Mouse (Mus musculus) adipocyte (in vitro differentiated cells): ENCODE measurements around the gene 2310034G01Rik.

ENCODE experiments used
- DNase-seq: peaks from one replicate; pipeline ENCODE4 v3.0.0-alpha.2; 2016; ENCODE audit warnings: low spot score

The 2310034G01Rik gene

DNA sequence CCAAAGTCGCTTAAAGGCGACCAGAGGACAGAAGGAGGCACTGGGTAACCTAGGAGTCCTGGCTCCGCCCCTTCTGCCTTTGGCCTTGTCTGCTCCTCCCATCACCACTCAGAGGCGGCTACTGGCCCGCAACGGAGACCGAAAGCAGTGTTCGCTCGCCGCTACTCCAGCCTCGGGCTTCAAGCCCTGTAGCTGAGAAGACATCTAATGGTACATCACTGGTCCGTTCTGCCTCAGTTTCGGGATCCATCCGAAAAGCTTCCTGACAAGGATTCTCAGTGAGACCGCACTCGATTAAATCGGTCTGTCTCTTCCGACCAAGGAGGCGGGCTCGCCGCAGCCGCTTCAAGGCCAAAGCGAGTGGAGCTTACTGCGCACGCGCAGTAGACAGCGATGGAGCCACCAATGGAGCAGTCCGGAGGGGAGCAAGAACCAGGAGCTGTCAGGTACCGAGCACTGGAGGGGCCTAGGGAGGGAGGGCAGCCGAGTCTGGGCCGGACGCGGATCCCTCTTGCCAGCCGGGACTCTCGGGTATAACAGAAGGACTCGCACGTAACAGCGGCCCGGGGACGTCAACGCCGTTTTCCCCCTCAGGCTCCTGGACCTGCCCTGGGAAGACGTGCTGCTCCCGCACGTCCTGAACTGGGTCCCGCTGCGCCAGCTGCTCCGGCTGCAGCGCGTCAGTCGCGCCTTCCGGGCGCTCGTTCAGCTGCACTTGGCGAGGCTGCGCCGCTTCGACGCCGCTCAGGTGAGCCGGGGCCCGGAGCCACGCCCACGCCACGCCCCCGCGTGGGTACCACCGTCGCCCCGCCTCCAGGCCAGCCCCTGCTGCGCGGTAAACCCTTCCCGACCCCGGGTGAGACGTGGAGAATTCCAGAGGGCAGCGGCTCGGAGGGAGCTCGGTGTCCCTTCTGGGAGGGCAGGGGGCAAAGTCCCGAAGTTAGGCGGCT, 21.7 kb downstream of the 2310034G01Rik start, which contains the start of gene Fbxl15:
Gene Fbxl15 (plus strand): TSS at position 104 of the 950 bp plus-strand sequence.
- DNase-seq = peak; percentile 98

DNA sequence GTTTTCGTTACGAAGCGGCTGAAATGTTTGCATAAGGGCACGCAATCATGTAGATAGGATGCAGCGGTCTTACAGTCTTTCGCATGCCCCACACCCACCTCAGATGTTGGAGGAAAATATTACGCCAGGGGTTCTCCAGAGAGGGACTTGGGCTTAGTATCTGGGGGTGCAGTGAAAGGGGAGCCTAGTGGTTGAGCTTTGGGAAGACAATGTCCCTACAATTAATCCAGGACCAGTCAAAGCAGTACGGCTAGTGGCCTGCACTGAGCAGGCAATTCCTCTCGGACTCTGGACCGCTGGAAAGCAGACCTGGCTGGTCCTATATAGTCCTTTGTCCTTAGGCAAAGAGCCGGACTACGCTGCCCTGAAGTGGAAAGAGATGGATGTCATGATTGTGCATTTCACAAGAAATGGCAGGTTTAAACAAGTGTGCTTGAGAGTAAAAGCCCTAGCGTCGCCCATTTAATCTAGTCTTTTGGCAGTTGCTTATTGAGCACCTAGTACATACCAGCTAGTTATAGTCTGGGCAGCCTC, 22.5 kb downstream of the 2310034G01Rik start:
- no peak for DNase-seq

DNA sequence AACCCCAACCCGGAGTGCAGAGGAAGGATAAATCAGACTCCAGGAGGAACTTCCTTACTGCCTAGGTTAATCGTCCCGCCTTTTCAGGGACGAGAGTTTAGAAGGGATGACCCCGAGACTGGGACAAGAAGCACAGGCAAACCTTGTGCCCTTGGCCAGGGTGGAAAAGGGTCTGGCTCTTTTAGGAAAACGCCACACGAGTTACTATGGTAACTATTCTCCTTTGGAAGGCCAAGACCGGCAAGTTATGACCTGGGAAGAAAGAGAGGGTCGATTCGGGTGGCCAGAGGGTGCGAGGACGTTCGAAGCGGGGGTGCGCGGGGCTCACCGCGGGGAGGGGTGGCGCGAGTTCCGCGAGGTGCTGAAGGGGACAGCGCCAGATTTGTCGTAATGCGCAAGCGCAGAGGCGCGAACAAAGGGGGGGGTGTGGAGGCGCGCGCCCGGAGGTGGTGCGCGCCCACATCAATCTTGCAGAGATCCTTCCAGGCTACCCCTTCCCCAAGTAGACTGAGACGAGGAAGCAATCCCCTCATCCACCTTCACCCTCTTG, 23.3 kb downstream of the 2310034G01Rik start, which contains the start of gene Psd:
Gene Psd (minus strand): TSS at position 401 of the 550 bp plus-strand sequence.
- DNase-seq = no peak

DNA sequence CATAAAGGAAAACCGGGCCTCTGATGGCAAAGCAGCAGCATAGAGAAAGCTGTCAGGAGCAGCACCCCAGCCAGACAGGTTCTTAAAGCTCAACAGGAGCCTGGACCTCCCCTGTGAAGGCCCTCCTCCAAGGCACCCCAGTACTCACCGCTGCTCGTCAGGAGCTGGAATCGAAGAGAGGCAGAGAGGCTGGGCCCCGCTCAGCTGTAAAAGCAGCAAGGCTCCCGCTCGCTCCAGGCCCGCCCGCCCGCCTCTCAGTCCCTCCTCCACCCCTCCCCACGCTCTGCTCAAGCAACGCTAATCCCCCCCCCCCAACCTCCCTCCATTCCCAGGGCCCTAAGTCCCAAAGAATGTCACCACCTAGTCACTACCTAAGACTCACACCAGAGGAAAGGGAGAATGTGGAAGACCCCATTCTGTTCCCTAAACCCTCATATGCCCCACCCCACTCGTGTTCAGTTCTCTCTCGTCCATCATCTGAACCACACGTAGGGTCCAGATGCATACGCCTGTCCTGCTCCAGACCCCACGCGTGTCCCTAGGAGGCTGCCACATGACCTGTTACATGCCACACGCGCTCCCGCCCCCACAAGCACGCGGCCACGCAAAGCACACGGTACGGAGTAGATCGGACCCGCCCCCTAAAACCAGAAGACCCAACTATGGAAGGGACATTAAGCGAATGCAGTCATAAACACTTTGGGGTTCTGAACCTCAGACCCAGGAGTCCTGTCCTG, 23.9 kb downstream of the 2310034G01Rik start:
- DNase-seq = no peak

DNA sequence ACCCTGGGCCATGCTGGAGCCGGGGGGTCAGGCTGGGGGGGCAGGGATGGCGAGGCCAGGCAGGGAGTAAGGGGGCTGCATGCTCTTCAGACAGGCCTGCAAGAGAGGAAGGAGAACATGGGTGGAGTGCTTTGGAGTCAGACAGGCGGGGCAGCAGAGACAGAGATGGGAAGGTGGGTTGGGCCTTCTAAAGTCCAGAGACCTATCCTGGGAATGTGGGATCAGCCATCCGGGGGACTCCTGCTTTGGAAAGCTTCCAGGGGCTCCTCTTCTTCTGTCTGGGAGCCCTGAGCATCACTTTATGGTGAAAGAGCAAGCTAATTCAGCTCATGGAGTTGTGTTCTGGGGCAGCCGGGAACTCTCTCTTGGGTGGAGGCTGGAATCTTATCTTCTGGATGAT, 25.2 kb downstream of the 2310034G01Rik start:
- no peak for DNase-seq

DNA sequence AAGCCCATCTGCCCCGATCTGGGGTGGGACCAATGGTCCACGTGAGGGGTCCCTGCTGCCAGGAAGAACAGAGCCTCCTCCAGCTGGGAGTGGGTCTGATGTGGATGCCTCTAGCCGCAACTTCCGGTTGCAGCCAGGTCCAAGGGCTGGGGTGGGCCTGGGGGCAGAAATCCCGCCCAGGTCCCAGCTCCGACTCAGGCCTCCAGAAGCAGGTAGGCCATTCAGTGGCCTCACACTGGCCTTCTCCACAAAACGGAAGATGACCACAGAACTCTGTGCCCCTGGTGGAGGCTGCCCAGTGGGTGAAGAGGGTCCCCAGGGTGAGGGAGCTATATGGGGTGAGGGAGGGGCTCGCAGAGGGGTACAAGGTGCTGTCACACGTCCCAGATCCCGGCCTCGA, 25.7 kb downstream of the 2310034G01Rik start:
- DNase-seq = no peak

DNA sequence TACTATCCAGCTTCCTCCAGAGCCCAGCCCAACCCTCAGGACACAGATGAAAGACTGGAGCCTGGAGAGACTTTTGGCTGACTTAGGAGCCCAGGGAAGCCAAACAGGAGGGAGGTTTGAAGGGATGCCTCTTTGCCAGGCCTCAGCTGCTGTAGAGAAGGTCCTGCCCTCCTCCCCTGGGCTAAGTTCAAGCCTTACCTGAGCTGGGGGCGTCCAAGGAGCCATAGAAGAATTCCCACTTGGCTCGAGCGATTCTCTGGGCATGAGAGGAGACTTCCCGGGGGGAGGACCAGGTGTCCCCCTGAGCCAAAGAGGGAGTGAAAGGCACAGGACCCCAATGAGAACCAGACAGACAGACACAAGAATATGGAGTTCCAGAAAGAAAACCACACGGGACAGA, 26.4 kb downstream of the 2310034G01Rik start:
- no peak for DNase-seq

DNA sequence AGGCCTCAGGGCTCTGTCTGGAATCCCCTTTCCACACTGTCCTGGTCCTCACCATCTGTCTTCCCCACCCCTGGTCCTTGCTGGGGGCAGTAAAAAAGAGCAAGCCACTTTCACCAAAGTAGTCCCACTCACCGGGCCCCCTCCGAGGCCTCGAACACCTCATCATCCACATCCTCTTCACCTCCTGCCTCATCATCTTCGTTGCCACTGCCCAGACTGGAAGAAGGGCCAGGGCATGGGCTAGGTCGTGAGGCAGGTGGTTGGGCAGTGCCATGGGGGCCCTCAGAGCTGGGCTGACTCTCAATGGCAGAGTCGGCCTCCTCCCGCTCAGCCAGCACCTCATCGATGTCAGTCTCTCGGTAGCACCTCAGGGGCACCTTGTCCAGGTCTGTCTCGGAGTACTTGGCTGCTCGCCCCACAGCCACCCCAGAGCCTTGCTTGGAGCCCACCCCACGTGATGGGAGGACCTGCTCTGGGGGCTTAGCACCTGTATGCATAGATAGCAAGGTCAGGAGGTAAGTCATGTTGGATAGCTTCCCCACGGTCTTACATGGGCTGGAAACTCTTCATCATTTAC, 27.0 kb downstream of the 2310034G01Rik start:
- no peak for DNase-seq

DNA sequence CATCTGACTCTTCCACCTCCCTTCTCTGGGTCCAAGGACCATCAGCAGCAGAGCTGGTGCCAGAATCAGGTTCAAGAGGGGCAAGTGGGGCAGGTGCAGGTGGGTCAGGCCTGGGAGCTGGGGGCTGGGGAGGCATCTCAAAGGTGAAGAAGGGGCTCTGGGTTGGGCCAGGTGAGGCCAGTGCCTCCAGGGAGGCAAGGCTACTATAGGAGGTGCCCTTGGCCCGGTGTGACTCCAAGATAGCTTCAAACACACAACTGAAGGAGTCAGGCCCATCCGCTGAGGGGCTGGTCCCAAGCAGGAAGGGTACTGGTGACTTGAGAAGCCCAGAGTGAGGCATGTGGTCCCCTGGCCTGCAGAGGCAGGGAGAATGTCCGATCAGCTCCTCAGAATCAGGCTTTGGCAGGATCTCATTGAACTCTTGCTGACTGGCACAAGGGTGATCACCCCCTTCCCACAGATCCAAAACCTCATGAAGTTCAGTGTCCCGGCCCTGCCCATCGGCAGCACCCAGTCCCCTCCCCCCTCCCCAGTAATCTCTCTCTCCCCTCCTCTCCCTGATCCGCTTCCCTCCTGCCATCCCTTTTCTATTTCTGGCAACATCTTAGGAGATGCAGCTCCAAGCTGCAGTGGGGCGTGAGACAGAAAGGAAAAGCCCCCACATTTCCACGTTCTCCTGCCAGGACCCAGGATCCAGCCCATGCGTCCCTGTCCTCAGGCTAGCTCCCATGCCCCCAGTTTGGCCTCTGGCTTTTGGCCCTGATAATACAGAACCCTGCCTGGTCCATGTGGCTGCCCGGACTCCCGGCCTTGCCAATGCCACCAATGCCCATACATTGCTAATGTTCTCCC, 27.7 kb downstream of the 2310034G01Rik start:
- DNase-seq = no peak

DNA sequence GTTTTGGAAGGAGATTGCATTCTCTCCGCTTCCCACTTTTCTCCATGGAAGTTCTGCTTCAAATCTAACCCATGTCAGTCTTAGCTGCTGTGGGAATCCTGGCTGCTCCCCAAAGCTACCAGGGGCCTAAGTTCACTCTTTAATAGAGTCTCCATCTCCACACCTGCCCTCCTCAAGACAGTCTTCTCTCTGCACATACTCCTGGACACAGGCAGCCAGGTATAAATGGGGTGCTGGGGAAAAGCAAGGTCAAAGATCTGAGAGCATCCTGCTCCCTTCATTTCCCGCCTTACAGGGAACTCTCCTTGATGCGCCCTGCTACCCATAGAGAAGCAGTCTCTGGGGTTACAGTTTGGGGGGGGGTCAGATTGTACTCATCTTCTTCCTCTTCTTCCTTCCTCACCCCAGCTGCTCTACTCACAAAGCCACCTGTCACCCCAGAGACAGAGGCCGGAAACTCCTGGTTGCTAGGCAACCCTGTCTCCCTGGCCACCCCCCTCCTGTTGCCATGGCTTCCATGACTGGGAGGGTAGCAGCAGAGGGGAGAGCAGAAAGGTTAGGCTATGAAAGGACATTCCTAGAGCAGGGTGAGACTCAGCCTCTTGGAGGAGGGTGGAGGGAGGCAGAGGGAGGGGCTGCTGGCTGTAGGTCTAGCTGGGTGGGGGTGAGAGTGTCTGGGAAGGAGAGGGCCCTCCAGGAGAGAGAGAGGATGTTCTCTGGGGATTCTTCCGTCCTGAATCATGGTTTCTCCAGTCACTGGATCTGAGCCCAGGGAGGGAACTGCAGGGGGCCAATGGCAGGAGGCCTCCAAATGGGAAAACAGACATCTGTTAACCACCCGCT, 28.8 kb downstream of the 2310034G01Rik start:
- no peak for DNase-seq

DNA sequence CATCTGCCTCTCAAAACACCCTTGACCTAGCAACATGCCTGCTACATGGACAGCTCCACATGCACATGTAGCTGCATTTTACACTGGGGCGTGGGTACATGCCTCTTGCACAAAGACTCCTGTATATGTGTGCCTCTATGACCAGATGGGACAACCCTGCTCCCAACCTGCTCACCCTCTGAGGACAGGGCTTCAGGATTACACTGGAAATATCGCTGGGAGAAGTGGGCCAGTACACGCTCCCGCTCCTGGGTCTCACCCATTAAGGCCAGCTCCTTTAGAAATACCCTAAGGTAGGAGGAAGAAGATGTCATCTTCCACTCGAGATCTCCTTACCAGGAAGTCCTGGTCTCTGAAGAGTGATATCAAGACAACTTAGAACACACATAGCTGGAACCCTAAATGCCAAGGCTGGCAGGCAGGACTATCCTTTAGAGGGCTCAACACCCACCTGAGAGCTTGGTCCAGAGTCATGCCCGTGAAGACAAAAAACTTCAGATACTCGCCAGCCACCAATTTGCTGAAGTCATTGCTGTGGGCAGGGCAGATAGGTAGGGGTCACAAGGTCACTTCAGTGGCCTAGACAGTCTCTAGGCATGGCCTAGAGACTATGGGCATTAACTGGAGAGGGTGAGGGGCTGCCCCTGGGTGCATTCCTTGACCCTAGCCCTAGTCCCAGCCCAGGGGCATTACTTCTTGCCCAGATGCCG, 29.9 kb downstream of the 2310034G01Rik start:
- DNase-seq = no peak

DNA sequence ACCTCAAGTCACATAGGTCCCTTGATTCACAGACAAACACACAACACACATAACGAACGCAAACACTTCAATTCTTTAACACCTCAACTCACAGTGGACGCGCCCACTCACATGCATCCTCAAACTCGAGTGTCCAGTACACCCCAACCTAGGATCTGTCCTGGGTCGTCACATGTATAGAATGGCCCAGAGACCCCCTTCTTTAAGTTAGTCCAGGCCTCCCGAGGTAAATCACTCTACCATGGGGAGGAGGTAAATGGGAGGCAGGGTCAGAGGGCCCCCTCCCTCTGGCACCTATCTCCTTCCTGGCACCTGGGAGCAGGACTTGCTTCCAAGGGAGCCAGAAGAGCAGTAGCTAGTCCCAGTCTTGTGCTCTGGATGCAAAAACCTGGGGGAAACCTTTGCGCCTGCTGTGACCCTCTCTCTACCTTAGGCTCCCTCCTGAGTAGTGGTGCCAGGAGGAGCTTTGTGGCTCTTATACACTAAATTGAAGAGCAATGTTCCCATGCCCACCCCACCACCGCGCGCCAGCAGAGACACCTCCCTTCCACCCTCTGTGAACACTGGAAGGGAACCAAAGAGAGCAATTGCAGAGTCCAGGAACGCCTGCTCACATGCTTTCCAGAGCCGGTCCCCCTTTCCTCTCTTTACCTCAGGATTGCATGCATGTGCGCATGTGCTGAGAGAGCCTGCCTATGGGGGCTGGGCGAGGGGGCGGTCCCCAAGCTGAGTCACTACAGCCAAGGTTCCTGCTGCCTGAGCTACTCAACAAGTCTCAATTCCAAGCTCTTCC, 31.3 kb downstream of the 2310034G01Rik start:
- DNase-seq = peak; percentile 87

DNA sequence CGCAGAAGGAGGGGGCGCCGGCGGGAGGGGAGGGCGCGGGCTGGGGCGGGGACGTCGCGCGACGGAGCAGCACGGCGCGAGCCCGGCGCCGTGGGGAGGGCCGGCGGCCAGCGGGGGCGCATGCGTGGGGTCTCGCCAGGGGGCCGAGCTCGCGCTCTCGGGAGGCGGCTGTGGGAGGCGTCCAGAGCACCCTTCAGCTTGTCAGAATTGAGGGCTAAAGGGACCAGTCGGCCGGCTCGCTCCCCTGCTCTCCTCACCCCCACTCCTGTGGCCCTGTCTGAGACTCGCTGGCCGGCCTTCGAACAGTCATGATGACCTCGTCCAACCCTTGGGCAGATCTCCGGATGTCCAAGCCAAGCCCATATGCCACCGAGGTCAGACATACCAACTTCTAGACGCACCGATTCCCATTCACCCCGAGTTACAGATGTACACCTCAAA, 32.1 kb downstream of the 2310034G01Rik start:
- no peak for DNase-seq

DNA sequence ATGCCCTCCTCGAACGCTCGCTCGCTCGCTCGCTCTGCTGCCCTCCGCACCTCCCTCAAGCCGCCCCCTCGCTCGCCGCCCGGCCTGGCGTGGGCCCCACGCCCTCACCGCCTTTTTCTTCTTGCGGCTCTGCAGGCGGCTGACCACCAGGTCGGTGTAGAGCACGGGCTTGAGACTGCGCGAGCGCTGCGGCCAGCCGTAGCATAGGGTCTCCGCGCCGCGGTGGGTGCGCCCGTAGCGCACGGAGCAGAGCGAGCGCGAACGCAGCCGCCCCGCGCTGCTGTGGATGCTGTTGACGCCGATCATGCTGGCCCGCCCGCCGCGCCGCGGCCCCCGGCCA, 32.6 kb downstream of the 2310034G01Rik start:
- no peak for DNase-seq

DNA sequence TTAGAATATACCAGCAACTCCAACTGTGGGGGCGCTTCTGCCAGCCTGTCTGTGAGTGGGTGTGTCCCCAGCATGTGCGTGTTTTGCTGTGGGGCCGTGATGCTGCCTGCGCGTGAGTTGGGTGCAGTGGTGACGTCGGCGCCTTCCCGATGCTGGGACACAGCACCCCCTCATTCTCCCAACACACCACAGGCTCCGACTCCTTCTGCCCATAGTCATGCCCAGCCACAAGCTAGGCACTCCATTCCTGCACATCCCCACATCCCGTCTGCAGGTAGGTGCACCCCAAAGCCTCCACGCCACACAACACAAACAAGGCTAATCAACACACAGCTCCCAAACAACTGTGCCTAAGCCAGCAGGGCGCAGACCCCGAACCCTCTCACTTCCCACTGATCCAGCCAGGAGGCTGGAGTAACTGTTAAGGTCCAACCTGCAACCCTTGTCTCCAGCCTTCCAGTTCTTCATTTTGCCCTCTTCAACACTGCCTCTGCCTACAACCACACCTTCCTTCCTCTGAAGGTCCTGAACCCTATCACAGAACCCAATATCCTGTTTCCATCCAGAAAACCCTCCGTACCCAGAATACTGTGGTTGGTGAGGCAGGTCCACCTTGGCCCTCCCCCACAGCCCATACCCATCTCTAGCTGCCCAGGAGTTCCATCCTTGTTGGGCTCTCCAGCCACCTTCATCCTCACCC, 33.1 kb downstream of the 2310034G01Rik start:
- no peak for DNase-seq

DNA sequence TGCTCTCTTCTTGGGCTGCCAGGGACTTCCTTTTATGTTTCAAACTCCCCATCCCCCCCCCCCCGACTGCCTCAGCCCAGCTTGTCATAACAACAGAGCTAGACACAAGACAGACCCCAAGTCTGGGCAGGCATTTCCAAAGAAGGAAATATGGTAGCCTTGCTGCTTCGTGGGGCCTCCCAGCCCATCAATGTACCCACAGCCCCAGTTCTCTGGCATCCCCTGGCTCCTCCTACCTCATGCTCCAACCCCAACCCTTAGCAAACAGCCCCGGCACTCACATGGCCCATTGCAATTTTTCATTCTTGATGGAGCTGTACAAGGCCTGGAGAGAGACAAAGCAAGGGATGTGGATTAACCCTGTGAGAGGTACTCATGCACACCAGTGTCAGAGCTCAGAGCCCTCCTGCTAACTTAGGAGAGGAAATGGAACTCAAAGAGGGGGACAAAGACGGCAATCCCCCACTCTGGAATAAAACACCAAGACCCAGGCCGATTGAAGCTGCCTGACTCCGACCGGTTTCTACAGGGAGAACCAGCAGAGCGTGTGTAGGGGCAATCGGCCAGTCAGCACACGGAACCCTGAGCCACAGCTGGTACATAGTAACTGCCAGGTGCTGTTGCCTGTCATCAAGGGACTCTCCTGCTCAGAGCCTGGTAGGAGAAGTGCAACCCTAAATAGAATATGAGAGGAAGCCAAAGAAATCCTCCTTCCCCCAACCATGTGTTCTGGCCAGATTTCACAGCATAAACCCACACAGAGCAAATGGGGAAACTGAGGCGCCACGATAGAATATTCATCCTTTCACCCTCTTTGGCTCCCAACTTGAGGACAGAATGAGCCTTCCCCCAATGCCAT, 34.1 kb downstream of the 2310034G01Rik start:
- DNase-seq = no peak
